Mouse (Mus musculus): ENCODE data around the gene Rasa3.

The Rasa3 gene

GRCm38 (mm10) chr8:13685674-13686314 is 8.4 kb upstream of the Rasa3 start:
- no peak for DNase-seq (ENCODE audit: low read depth, low spot score)

- DNase-seq (ENCODE audit: low read depth, low spot score): no peak
Observed at GRCm38 (mm10) chr8:13684131-13684530, 6.7 kb upstream of the Rasa3 start.

- DNase-seq (ENCODE audit: low read depth, low spot score): no peak
Observed at GRCm38 (mm10) chr8:13678182-13678581, 779 bp upstream of the Rasa3 start.

GRCm38 (mm10) chr8:13676701-13677412 is 546 bp downstream of the Rasa3 start:
- peak; percentile 37 for DNase-seq (ENCODE audit: low read depth, low spot score)

GRCm38 (mm10) chr8:13676302-13676700 is 1.1 kb downstream of the Rasa3 start:
- DNase-seq (ENCODE audit: low read depth, low spot score): no peak

- DNase-seq (ENCODE audit: low read depth, low spot score): no peak
Observed at GRCm38 (mm10) chr8:13675524-13675923, 1.9 kb downstream of the Rasa3 start.

GRCm38 (mm10) chr8:13675121-13675520 is 2.3 kb downstream of the Rasa3 start:
- no peak for DNase-seq (ENCODE audit: low read depth, low spot score)

GRCm38 (mm10) chr8:13674294-13675010 is 3.0 kb downstream of the Rasa3 start:
- DNase-seq (ENCODE audit: low read depth, low spot score): no peak

GRCm38 (mm10) chr8:13673215-13673614 is 4.2 kb downstream of the Rasa3 start:
- DNase-seq (ENCODE audit: low read depth, low spot score): no peak

GRCm38 (mm10) chr8:13671246-13672003 is 6.0 kb downstream of the Rasa3 start:
- DNase-seq (ENCODE audit: low read depth, low spot score): no peak

- DNase-seq (ENCODE audit: low read depth, low spot score): no peak
Observed at GRCm38 (mm10) chr8:13670011-13670471, 7.4 kb downstream of the Rasa3 start.

- DNase-seq (ENCODE audit: low read depth, low spot score): no peak
Observed at GRCm38 (mm10) chr8:13668367-13668766, 9.0 kb downstream of the Rasa3 start.

GRCm38 (mm10) chr8:13667917-13668316 is 9.5 kb downstream of the Rasa3 start:
- no peak for DNase-seq (ENCODE audit: low read depth, low spot score)

- DNase-seq (ENCODE audit: low read depth, low spot score): no peak
Observed at GRCm38 (mm10) chr8:13665944-13666343, 11.5 kb downstream of the Rasa3 start.

- DNase-seq (ENCODE audit: low read depth, low spot score): no peak
Observed at GRCm38 (mm10) chr8:13665538-13665937, 11.9 kb downstream of the Rasa3 start.

- DNase-seq (ENCODE audit: low read depth, low spot score): no peak
Observed at GRCm38 (mm10) chr8:13664711-13665210, 12.6 kb downstream of the Rasa3 start.

GRCm38 (mm10) chr8:13660323-13660722 is 17.1 kb downstream of the Rasa3 start:
- DNase-seq (ENCODE audit: low read depth, low spot score): no peak

GRCm38 (mm10) chr8:13657479-13657878 is 19.9 kb downstream of the Rasa3 start:
- DNase-seq (ENCODE audit: low read depth, low spot score): no peak

- no peak for DNase-seq (ENCODE audit: low read depth, low spot score)
Observed at GRCm38 (mm10) chr8:13655033-13655351, 22.4 kb downstream of the Rasa3 start.

GRCm38 (mm10) chr8:13654350-13655032 is 22.9 kb downstream of the Rasa3 start:
- no peak for DNase-seq (ENCODE audit: low read depth, low spot score)

GRCm38 (mm10) chr8:13650541-13651191 is 26.7 kb downstream of the Rasa3 start:
- DNase-seq (ENCODE audit: low read depth, low spot score): no peak

All from embryo, embryonic 11.5 days (tissue).